Mouse (Mus musculus) heart, adult 2 months (tissue): ENCODE measurements around the gene Top1. TPM values are rescaled to one million over a fixed set of nuclear protein-coding genes. Genes with fewer than 3 reads are reported as not detected.

Experiments used
- DNase-seq, 2 experiments: peaks; one replicate each; pipeline ENCODE4 v3.0.0; 2021
- H3K27ac ChIP-seq: fragments of 200-600 bp; 2 replicates; pipeline ENCODE4 v1.8.1; 2022
- H3K27me3 ChIP-seq: fragments of 200-500 bp; 2 replicates; pipeline ENCODE4 v1.6.1; 2012; ENCODE audit warnings: mild to moderate bottlenecking, low read length, inconsistent platforms, mixed read lengths; ENCODE audit not compliant: control insufficient read depth, insufficient read depth
- H3K36me3 ChIP-seq: fragments of 200-500 bp; 2 replicates; pipeline ENCODE4 v1.6.1; 2012; ENCODE audit warnings: low read length, inconsistent platforms; ENCODE audit not compliant: control insufficient read depth, insufficient read depth
- H3K4me1 ChIP-seq: fragments of 200-500 bp; 2 replicates; pipeline ENCODE4 v1.6.1; 2011; ENCODE audit warnings: low read length; ENCODE audit not compliant: control insufficient read depth, insufficient read depth
- H3K4me3 ChIP-seq: fragments of 200-600 bp; 2 replicates; pipeline ENCODE4 v1.8.1; 2022
- H3K79me2 ChIP-seq: fragments of 200-500 bp; replicated peaks from 2 replicates; pipeline ENCODE4 v1.6.1; 2012; ENCODE audit warnings: mild to moderate bottlenecking, inconsistent platforms, low read length, moderate library complexity, mixed read lengths; ENCODE audit not compliant: control insufficient read depth, insufficient read depth
- H3K9ac ChIP-seq: fragments of 200-500 bp; 2 replicates; pipeline ENCODE4 v1.6.1; 2012; ENCODE audit warnings: low read depth, mild to moderate bottlenecking, control low read depth, inconsistent platforms, low read length, mixed read lengths
- CTCF ChIP-seq: fragments of 200-600 bp; IDR thresholded peaks from 2 replicates; pipeline ENCODE4 v1.8.1; 2022; ENCODE audit warnings: antibody characterized with exemption, mild to moderate bottlenecking, moderate library complexity
- EP300 ChIP-seq: fragments of 200-500 bp; IDR thresholded peaks from 2 replicates; pipeline ENCODE4 v1.6.1; 2011; ENCODE audit warnings: low read depth, low read length, control low read depth; ENCODE audit not compliant: insufficient read depth
- POLR2A ChIP-seq: fragments of 200-500 bp; IDR thresholded peaks from 2 replicates; pipeline ENCODE4 v1.6.1; 2011; ENCODE audit warnings: mild to moderate bottlenecking, low read depth, low read length, control low read depth; ENCODE audit not compliant: insufficient read depth
- WGBS: fragments of 180-500 bp; shearing (Covaris S2); methylation state at CpG from one replicate; pipeline ENCODE4 v1.1.7; 2018; 5-methylcytosine and 5-hydroxymethylcytosine counted together
- intact Hi-C: fragments of 180-260 bp; cut with DNase I; formaldehyde crosslinking; loops from one replicate; pipeline ENCODE4 v1.15.1; 2025
- polyA plus RNA-seq: library from polyadenylated mRNA; depleted of rRNA; stranded (reverse); fragments of >200 nt; gene quantifications from 2 replicates; pipeline ENCODE4 v1.2.3, GENCODE M21; 2012
- total RNA-seq, 2 experiments: library from RNA; stranded (reverse); gene quantifications; 2 replicates each; pipeline ENCODE4 v1.2.3; 2021

Gene Top1
- total and polyA plus RNA-seq, 3 experiments: 5.6 to 46.8 (median 44.1) TPM

- WGBS: 66% methylated on average over 2 of the region's 2 CpGs
- intact Hi-C loops: loop anchor here (5.0 kb wide), 2 partner anchors 37 to 53 kb away; no protein-coding TSS in a partner anchor
These were observed 3.4 kb downstream of the Top1 start for GRCm38 (mm10) chr2:160649072-160649471.

GRCm38 (mm10) chr2:160651165-160651564 lies 5.5 kb downstream of the Top1 start:
- Histone ChIP-seq H3K79me2 (peaks cover 10% of the 10 kb centered on the region), H3K36me3 (peaks cover 34% of the 10 kb centered on the region), H3K27me3 (no peaks in the 10 kb centered on the region), H3K27ac (no peak overlapping the region), H3K4me3 (no peak overlapping the region), H3K4me1 (peaks cover 14% of the 10 kb centered on the region), H3K9ac (no peak overlapping the region)
- 50% methylated on average over 2 of the region's 2 CpGs for WGBS
- no peak for DNase-seq
- intact Hi-C loops: no loop called here
- TF ChIP-seq CTCF: no peak
- no peak for TF ChIP-seq EP300

More at GRCm38 (mm10) chr2:160649072-160649471, 3.4 kb downstream of the Top1 start:
- TF ChIP-seq EP300 (no peak), CTCF (no peak), POLR2A (no peak)
- no peak overlapping the region for H3K9ac ChIP-seq
- H3K79me2 ChIP-seq: peaks cover 5% of the 10 kb centered on the region
- DNase-seq: no peak
- H3K36me3 ChIP-seq: peaks cover 31% of the 10 kb centered on the region
- H3K27ac ChIP-seq: no peak overlapping the region
- no peaks in the 10 kb centered on the region for H3K27me3 ChIP-seq
- H3K4me1 ChIP-seq: peaks cover 11% of the 10 kb centered on the region
- no peak overlapping the region; the same call in 1 of the 2 replicates for H3K4me3 ChIP-seq

- WGBS: 78% methylated on average over 2 of the region's 2 CpGs
These were observed 7.5 kb downstream of the Top1 start for GRCm38 (mm10) chr2:160653218-160653617.

GRCm38 (mm10) chr2:160655561-160655960 lies 9.9 kb downstream of the Top1 start:
- Histone ChIP-seq H3K4me3 (no peak overlapping the region), H3K36me3 (peaks cover 12% of the 10 kb centered on the region), H3K79me2 (peaks cover 8% of the 10 kb centered on the region), H3K27me3 (no peaks in the 10 kb centered on the region), H3K9ac (no peak overlapping the region), H3K27ac (no peak overlapping the region), H3K4me1 (peaks cover 10% of the 10 kb centered on the region)
- TF ChIP-seq EP300 (no peak), CTCF (no peak), POLR2A (no peak)
- 97% methylated on average over 1 of the region's 1 CpGs for WGBS
- intact Hi-C loops: no loop called here
- DNase-seq: no peak

More at GRCm38 (mm10) chr2:160653218-160653617, 7.5 kb downstream of the Top1 start:
- Histone ChIP-seq H3K79me2 (peaks cover 8% of the 10 kb centered on the region), H3K4me3 (no peak overlapping the region), H3K27ac (no peak overlapping the region), H3K9ac (no peak overlapping the region), H3K27me3 (no peaks in the 10 kb centered on the region), H3K36me3 (peaks cover 24% of the 10 kb centered on the region), H3K4me1 (peaks cover 13% of the 10 kb centered on the region)
- intact Hi-C loops: no loop called here
- TF ChIP-seq POLR2A (no peak), CTCF (no peak), EP300 (no peak)
- no peak for DNase-seq

- intact Hi-C loops: no loop called here
- 78% methylated on average over 1 of the region's 1 CpGs for WGBS
These were observed 10.5 kb downstream of the Top1 start for GRCm38 (mm10) chr2:160656234-160656633.

GRCm38 (mm10) chr2:160657801-160658442 lies 12.2 kb downstream of the Top1 start:
- intact Hi-C loops: no loop called here
- no peak for DNase-seq
- Histone ChIP-seq H3K36me3 (peaks cover 12% of the 10 kb centered on the region), H3K27me3 (no peaks in the 10 kb centered on the region), H3K4me3 (no peak overlapping the region), H3K4me1 (peaks cover 6% of the 10 kb centered on the region), H3K9ac (no peak overlapping the region), H3K27ac (no peak overlapping the region), H3K79me2 (peaks cover 9% of the 10 kb centered on the region)
- TF ChIP-seq CTCF (no peak), EP300 (no peak), POLR2A (no peak)
- 91% methylated on average over 13 of the region's 13 CpGs for WGBS

More at GRCm38 (mm10) chr2:160656234-160656633, 10.5 kb downstream of the Top1 start:
- Histone ChIP-seq H3K79me2 (peaks cover 8% of the 10 kb centered on the region), H3K9ac (no peak overlapping the region), H3K4me3 (no peak overlapping the region), H3K36me3 (peaks cover 12% of the 10 kb centered on the region), H3K4me1 (peaks cover 8% of the 10 kb centered on the region), H3K27me3 (no peaks in the 10 kb centered on the region), H3K27ac (no peak overlapping the region)
- no peak for DNase-seq
- no peak for TF ChIP-seq EP300
- no peak for TF ChIP-seq POLR2A
- TF ChIP-seq CTCF: no peak
